Mouse (Mus musculus) frontal cortex, postnatal 10 days (tissue): ENCODE data around the gene Avpr2.

ENCODE experiments used
- DNase-seq, 2 experiments: peaks; one replicate each; pipeline ENCODE4 v3.0.0; 2022; ENCODE audit warnings: low spot score in 2 of 2, mixed read lengths in 1 of 2

Avpr2 gene

GRCm38 (mm10) chrX:73914827-73915703 lies 23.2 kb downstream of the Avpr2 start:
- DNase-seq, result peak; percentile 81 to 89

GRCm38 (mm10) chrX:73916945-73917344 lies 25.0 kb downstream of the Avpr2 start:
- DNase-seq, result no peak

GRCm38 (mm10) chrX:73918631-73919030 lies 26.7 kb downstream of the Avpr2 start:
- DNase-seq, result no peak

GRCm38 (mm10) chrX:73921285-73921822 lies 29.5 kb downstream of the Avpr2 start:
- no peak for DNase-seq

GRCm38 (mm10) chrX:73921823-73922549 lies 30.1 kb downstream of the Avpr2 start, which contains the start of the genes Arhgap4 and Naa10:
TSS of gene Arhgap4 (minus strand) at chrX:73921870.
TSS of gene Naa10 (minus strand) at chrX:73921944.
- peak; percentile 81 to 85 for DNase-seq

- no peak for DNase-seq
Observed at GRCm38 (mm10) chrX:73922550-73922882, 30.6 kb downstream of the Avpr2 start.

GRCm38 (mm10) chrX:73930402-73931062 lies 38.6 kb downstream of the Avpr2 start, which contains the start of gene Renbp:
TSS of gene Renbp (minus strand) at chrX:73930850.
- DNase-seq, result peak; percentile 31 to 33

GRCm38 (mm10) chrX:73931871-73932270 lies 40.0 kb downstream of the Avpr2 start:
- no peak for DNase-seq

GRCm38 (mm10) chrX:73941860-73942259 lies 50.0 kb downstream of the Avpr2 start:
- no peak for DNase-seq

- DNase-seq, result no peak
Observed at GRCm38 (mm10) chrX:73942294-73942693, 50.4 kb downstream of the Avpr2 start.
